In genomic region chr14:76017785-76018490, GRCm38 (mm10) we compare ENCODE assay signal across 20 mouse cellular contexts. TPM values are rescaled to one million over a fixed set of nuclear protein-coding genes. Genes with fewer than 3 reads are reported as not detected.
A peak's percentile ranks its signal among the peaks of the same experiment; 100 is the strongest.
DNase-seq lines count a peak whose midpoint lies in the region; ATAC-seq and TF ChIP-seq lines count a peak whose summit lies in the region.
"Had no signal": no experiment of that assay in that cellular context is flagged by ENCODE, and none has a peak within 500 bp of the region (broad histone marks: within the 10 kb centered on the region; RNA-seq: fewer than 3 reads in every experiment).

No protein-coding gene starts in this region.

- H3K9ac ChIP-seq in forebrain, embryonic 12.5 days = no peak overlapping the region
- no peak overlapping the region for H3K9ac ChIP-seq in forebrain, postnatal 0 days
- H3K9ac ChIP-seq in forebrain, embryonic 16.5 days (replicated peaks; ENCODE audit: low read depth, low read length) = no peak overlapping the region
- no peak overlapping the region for H3K9ac ChIP-seq in midbrain, postnatal 0 days (replicated peaks; ENCODE audit: low read length, poor library complexity, severe bottlenecking)
- H3K9ac ChIP-seq: embryonic facial prominence, embryonic 15.5 days; heart, embryonic 13.5 days; limb, embryonic 15.5 days had no signal

- no peak for DNase-seq in forebrain, postnatal 0 days
- peak; percentile 42 for DNase-seq in MN1 (ENCODE audit: low spot score)
- DNase-seq in midbrain, postnatal 0 days (ENCODE audit: low spot score) = peak; percentile 54
- no peak for DNase-seq in left cerebral cortex, adult 11 months (ENCODE audit: low spot score)
- DNase-seq in layer of hippocampus, adult 11-12 months (ENCODE audit: low spot score) = no peak
- DNase-seq: adrenal gland, postnatal 25 days; cerebellum, adult 9-10 months; embryo, embryonic 11 days; gastrocnemius, adult 2 months; kidney, adult 18-20 months; kidney, postnatal 10 days; layer of hippocampus, adult 9-11 months; lung, postnatal 10 days; thymus, postnatal 14 days had no signal

- H3K36me3 ChIP-seq in forebrain, embryonic 12.5 days (replicated peaks) = no peaks in the 10 kb centered on the region
- H3K36me3 ChIP-seq in forebrain, postnatal 0 days (ENCODE audit: insufficient read depth) = no peaks in the 10 kb centered on the region
- no peaks in the 10 kb centered on the region for H3K36me3 ChIP-seq in forebrain, embryonic 16.5 days (ENCODE audit: control insufficient read depth, insufficient read depth)
- H3K36me3 ChIP-seq in midbrain, postnatal 0 days (ENCODE audit: insufficient read depth, low read length) = no peaks in the 10 kb centered on the region
- H3K36me3 ChIP-seq: embryonic facial prominence, embryonic 15.5 days; heart, embryonic 13.5 days; limb, embryonic 15.5 days had no signal

- H3K4me2 ChIP-seq in forebrain, embryonic 12.5 days = no peak overlapping the region
- no peak overlapping the region for H3K4me2 ChIP-seq in forebrain, postnatal 0 days (ENCODE audit: low read depth)
- no peak overlapping the region for H3K4me2 ChIP-seq in forebrain, embryonic 16.5 days (ENCODE audit: low read length)
- H3K4me2 ChIP-seq in midbrain, postnatal 0 days (ENCODE audit: low read depth, low read length, poor library complexity, severe bottlenecking) = no peak overlapping the region
- H3K4me2 ChIP-seq: embryonic facial prominence, embryonic 15.5 days; heart, embryonic 13.5 days; limb, embryonic 15.5 days had no signal

- 62% methylated on average over 10 of the region's 10 CpGs for WGBS in forebrain, embryonic 12.5 days
- WGBS in forebrain, postnatal 0 days = 39% methylated on average over 10 of the region's 10 CpGs
- 36% methylated on average over 10 of the region's 10 CpGs for WGBS in forebrain, embryonic 16.5 days
- 58% methylated on average over 10 of the region's 10 CpGs for WGBS in midbrain, postnatal 0 days

- TF ChIP-seq CTCF in forebrain, postnatal 0 days (IDR thresholded peaks at IDR 0.05; ENCODE audit: low read depth) = no peak
- TF ChIP-seq CTCF in midbrain, postnatal 0 days (IDR thresholded peaks at IDR 0.05) = no peak

- 0 out of 2 replicates have a peak, but pooled peaks cover 2% of the 10 kb centered on the region for H3K27me3 ChIP-seq in forebrain, embryonic 12.5 days
- no peaks in the 10 kb centered on the region for H3K27me3 ChIP-seq in forebrain, postnatal 0 days (ENCODE audit: insufficient read depth, low read length)
- H3K27me3 ChIP-seq in forebrain, embryonic 16.5 days (replicated peaks; ENCODE audit: control insufficient read depth, insufficient read depth, low read length) = no peaks in the 10 kb centered on the region
- H3K27me3 ChIP-seq in midbrain, postnatal 0 days (ENCODE audit: insufficient read depth, low read length) = no peaks in the 10 kb centered on the region
- H3K27me3 ChIP-seq: embryonic facial prominence, embryonic 15.5 days; heart, embryonic 13.5 days; limb, embryonic 15.5 days had no signal

- no peak overlapping the region for H3K4me3 ChIP-seq in forebrain, embryonic 12.5 days (replicated peaks)
- no peak overlapping the region for H3K4me3 ChIP-seq in forebrain, postnatal 0 days (ENCODE audit: low read depth, low read length)
- H3K4me3 ChIP-seq in forebrain, embryonic 16.5 days (replicated peaks; ENCODE audit: low read length) = no peak overlapping the region
- H3K4me3 ChIP-seq in midbrain, postnatal 0 days (ENCODE audit: low read depth, low read length) = no peak overlapping the region
- H3K4me3 ChIP-seq: embryonic facial prominence, embryonic 15.5 days; gastrocnemius, adult 2 months; heart, embryonic 13.5 days; limb, embryonic 15.5 days had no signal

- H3K4me1 ChIP-seq in forebrain, embryonic 12.5 days = peaks cover 18% of the 10 kb centered on the region
- no peaks in the 10 kb centered on the region for H3K4me1 ChIP-seq in forebrain, postnatal 0 days (ENCODE audit: insufficient read depth)
- H3K4me1 ChIP-seq in forebrain, embryonic 16.5 days (replicated peaks; ENCODE audit: control insufficient read depth, insufficient read depth, low read length) = peaks cover 10% of the 10 kb centered on the region
- H3K4me1 ChIP-seq in midbrain, postnatal 0 days (ENCODE audit: insufficient read depth, low read length) = 0 out of 2 replicates have a peak, but pooled peaks cover 2% of the 10 kb centered on the region
- H3K4me1 ChIP-seq: embryonic facial prominence, embryonic 15.5 days; heart, embryonic 13.5 days; limb, embryonic 15.5 days had no signal

- H3K27ac ChIP-seq in forebrain, embryonic 12.5 days = peak overlapping the region; percentile 63
- no peak overlapping the region for H3K27ac ChIP-seq in forebrain, postnatal 0 days (ENCODE audit: low read depth, low read length)
- peak overlapping the region; percentile 76 for H3K27ac ChIP-seq in forebrain, embryonic 16.5 days (ENCODE audit: low read length)
- H3K27ac ChIP-seq in midbrain, postnatal 0 days (ENCODE audit: low read depth, low read length) = no peak overlapping the region
- H3K27ac ChIP-seq: embryonic facial prominence, embryonic 15.5 days; gastrocnemius, adult 2 months; heart, embryonic 13.5 days; limb, embryonic 15.5 days; stomach, postnatal 0 days had no signal

- no peaks in the 10 kb centered on the region for H3K9me3 ChIP-seq in forebrain, embryonic 12.5 days
- no peaks in the 10 kb centered on the region for H3K9me3 ChIP-seq in forebrain, postnatal 0 days (ENCODE audit: low read length)
- peaks cover 4% of the 10 kb centered on the region; the same call in 1 of the 2 replicates for H3K9me3 ChIP-seq in forebrain, embryonic 16.5 days (ENCODE audit: control insufficient read depth, low read length)
- H3K9me3 ChIP-seq in midbrain, postnatal 0 days (ENCODE audit: low read length) = no peaks in the 10 kb centered on the region
- H3K9me3 ChIP-seq: embryonic facial prominence, embryonic 15.5 days; limb, embryonic 15.5 days had no signal

- 0 out of 2 replicates have a peak, but pooled peaks have one; percentile 27 for ATAC-seq in forebrain, embryonic 12.5 days (ENCODE audit: low FRiP score)
- ATAC-seq in forebrain, postnatal 0 days = no peak
- peak; percentile 74 for ATAC-seq in forebrain, embryonic 16.5 days
- no peak for ATAC-seq in midbrain, postnatal 0 days (ENCODE audit: low FRiP score)

RNA-seq across cellular contexts. Expression of gene Gtf2f2, which starts 7.3 kb away (rescaled TPM):
- polyA plus RNA-seq in forebrain, embryonic 12.5 days (2016; fragmentation: Nextera tagmentation; extraction: Ambion mirVana) = 49.7 and 50.3 TPM in 2 replicates
- total RNA-seq in forebrain, postnatal 0 days (2014; rRNA removed) = 41.5 and 43.8 TPM in 2 replicates
- polyA plus RNA-seq in forebrain, postnatal 0 days (2015; fragmentation: Nextera tagmentation; extraction: Ambion mirVana) = 47.6 and 54.9 TPM in 2 replicates
- polyA plus RNA-seq in forebrain, embryonic 16.5 days (2015; fragmentation: Nextera tagmentation; extraction: Ambion mirVana) = 49.6 and 52.5 TPM in 2 replicates
- total RNA-seq in midbrain, postnatal 0 days (2014; rRNA removed) = 22.7 and 23.4 TPM in 2 replicates
- 38.4 and 42.6 TPM in 2 replicates for polyA plus RNA-seq in midbrain, postnatal 0 days (2015; fragmentation: Nextera tagmentation; extraction: Ambion mirVana)

Comparison
In these comparisons a context has a peak if more than half of its experiments do, and no peak if none do; other contexts are left out.
1. ATAC-seq: peak in forebrain, embryonic 12.5 days (single experiment) and forebrain, embryonic 16.5 days (single experiment); none in forebrain, postnatal 0 days (single experiment) and midbrain, postnatal 0 days (single experiment).
2. H3K27ac ChIP-seq: peak in forebrain, embryonic 12.5 days (single experiment) and forebrain, embryonic 16.5 days (single experiment); none in forebrain, postnatal 0 days (single experiment) and midbrain, postnatal 0 days (single experiment).
3. DNase-seq: peak in MN1 (single experiment) and midbrain, postnatal 0 days (single experiment); none in forebrain, postnatal 0 days (single experiment), left cerebral cortex, adult 11 months (single experiment) and layer of hippocampus, adult 11-12 months (single experiment).